ENCODE assay signal across 21 mouse cellular contexts in genomic region chr4:137460676-137461075, GRCm38 (mm10). TPM values are rescaled to one million over a fixed set of nuclear protein-coding genes. Genes with fewer than 3 reads are reported as not detected.
DNase-seq lines count a peak whose midpoint lies in the region; ATAC-seq lines count a peak whose summit lies in the region.
"Had no signal": no experiment of that assay in that cellular context is flagged by ENCODE, and none has a peak within 500 bp of the region (broad histone marks: within the 10 kb centered on the region; RNA-seq: fewer than 3 reads in every experiment).

No protein-coding gene starts in this region.

- ATAC-seq in heart, embryonic 11.5 days (replicated peaks; ENCODE audit: insufficient number of reproducible peaks, low FRiP score, low TSS enrichment), result no peak
- ATAC-seq in kidney, embryonic 14.5 days (ENCODE audit: low FRiP score, low TSS enrichment), result no peak
- ATAC-seq in embryonic facial prominence, embryonic 14.5 days (ENCODE audit: low read depth), result no peak
- ATAC-seq: activated CD4-positive, CD25-positive, alpha-beta regulatory T cell, adult 4 months; forebrain, embryonic 15.5 days had no signal

- no peak overlapping the region for H3K9ac ChIP-seq in heart, embryonic 11.5 days (ENCODE audit: low read depth, low read length)
- no peak overlapping the region for H3K9ac ChIP-seq in kidney, embryonic 14.5 days (ENCODE audit: low read depth, low read length)
- no peak overlapping the region for H3K9ac ChIP-seq in embryonic facial prominence, embryonic 14.5 days (ENCODE audit: low read depth, low read length)
- H3K9ac ChIP-seq: forebrain, embryonic 15.5 days; neural tube, embryonic 13.5 days had no signal

- WGBS in heart, embryonic 11.5 days (ENCODE audit: insufficient replicate concordance), result 63% methylated on average over 14 of the region's 14 CpGs
- 70% methylated on average over 14 of the region's 14 CpGs for WGBS in kidney, embryonic 14.5 days
- WGBS in embryonic facial prominence, embryonic 14.5 days, result 62% methylated on average over 14 of the region's 14 CpGs

- intact Hi-C loops in heart, postnatal 10 days (cut with DNase I), result no loop called here

- no peaks in the 10 kb centered on the region for H3K27me3 ChIP-seq in heart, embryonic 11.5 days (ENCODE audit: control insufficient read depth, insufficient read depth, low read length)
- H3K27me3 ChIP-seq in kidney, embryonic 14.5 days (ENCODE audit: control insufficient read depth, insufficient read depth, low read length), result no peaks in the 10 kb centered on the region
- no peaks in the 10 kb centered on the region for H3K27me3 ChIP-seq in embryonic facial prominence, embryonic 14.5 days (replicated peaks; ENCODE audit: control insufficient read depth, insufficient read depth, low read length)
- H3K27me3 ChIP-seq: forebrain, embryonic 15.5 days; neural tube, embryonic 13.5 days had no signal

- H3K27ac ChIP-seq in heart, embryonic 11.5 days (ENCODE audit: low read depth, low read length), result peak overlapping the region; percentile 46
- peak overlapping the region; percentile 30; the same call in 1 of the 2 replicates for H3K27ac ChIP-seq in kidney, embryonic 14.5 days (ENCODE audit: low read depth, low read length)
- peak overlapping the region; percentile 22; the same call in 1 of the 2 replicates for H3K27ac ChIP-seq in embryonic facial prominence, embryonic 14.5 days (replicated peaks; ENCODE audit: low read depth, low read length)
- H3K27ac ChIP-seq: forebrain, embryonic 15.5 days; neural tube, embryonic 13.5 days had no signal

- no peaks in the 10 kb centered on the region for H3K9me3 ChIP-seq in heart, embryonic 11.5 days (replicated peaks; ENCODE audit: control insufficient read depth, low read length)
- H3K9me3 ChIP-seq in kidney, embryonic 14.5 days (ENCODE audit: control insufficient read depth, low read length), result no peaks in the 10 kb centered on the region
- no peaks in the 10 kb centered on the region for H3K9me3 ChIP-seq in embryonic facial prominence, embryonic 14.5 days (ENCODE audit: control insufficient read depth, low read length)
- H3K9me3 ChIP-seq: forebrain, embryonic 15.5 days; neural tube, embryonic 13.5 days had no signal

- no peak overlapping the region for H3K4me3 ChIP-seq in heart, embryonic 11.5 days (ENCODE audit: low read depth, low read length)
- no peak overlapping the region for H3K4me3 ChIP-seq in kidney, embryonic 14.5 days (ENCODE audit: low read length)
- no peak overlapping the region for H3K4me3 ChIP-seq in embryonic facial prominence, embryonic 14.5 days (ENCODE audit: low read depth, low read length)
- H3K4me3 ChIP-seq: forebrain, embryonic 15.5 days; neural tube, embryonic 13.5 days had no signal

- H3K36me3 ChIP-seq in heart, embryonic 11.5 days (ENCODE audit: control insufficient read depth, insufficient read depth, low read length), result no peaks in the 10 kb centered on the region
- H3K36me3 ChIP-seq in kidney, embryonic 14.5 days (ENCODE audit: control insufficient read depth, insufficient read depth, low read length), result no peaks in the 10 kb centered on the region
- H3K36me3 ChIP-seq in embryonic facial prominence, embryonic 14.5 days (ENCODE audit: control insufficient read depth, insufficient read depth, low read length), result no peaks in the 10 kb centered on the region
- H3K36me3 ChIP-seq: forebrain, embryonic 15.5 days; neural tube, embryonic 13.5 days had no signal

- H3K4me2 ChIP-seq in heart, embryonic 11.5 days, result no peak overlapping the region
- no peak overlapping the region for H3K4me2 ChIP-seq in kidney, embryonic 14.5 days (replicated peaks; ENCODE audit: low read depth, low read length)
- no peak overlapping the region for H3K4me2 ChIP-seq in embryonic facial prominence, embryonic 14.5 days (ENCODE audit: low read depth, low read length)
- H3K4me2 ChIP-seq: forebrain, embryonic 15.5 days; neural tube, embryonic 13.5 days had no signal

- no peak for DNase-seq in heart, postnatal 10 days
- DNase-seq in kidney, postnatal 4 days, result no peak
- DNase-seq in ES-CJ7 (ENCODE audit: low read depth, low spot score), result peak; percentile 55
- no peak for DNase-seq in embryonic facial prominence, embryonic 14.5 days (ENCODE audit: low spot score)
- no peak for DNase-seq in right cerebral cortex, adult 2 months (ENCODE audit: low spot score in 2 of 2)
- DNase-seq: B cell, adult 2 months; cerebellum, postnatal 36 days; gastrocnemius, postnatal 14 days; kidney, postnatal 14 days; layer of hippocampus, postnatal 36 days; retina, postnatal 1 day; thymus, postnatal 36 days had no signal

- H3K4me1 ChIP-seq in heart, embryonic 11.5 days (ENCODE audit: control insufficient read depth, insufficient read depth, low read length), result peaks cover 17% of the 10 kb centered on the region
- peaks cover 20% of the 10 kb centered on the region; the same call in 1 of the 2 replicates for H3K4me1 ChIP-seq in kidney, embryonic 14.5 days (ENCODE audit: control insufficient read depth, insufficient read depth, low read length)
- H3K4me1 ChIP-seq in embryonic facial prominence, embryonic 14.5 days (ENCODE audit: control insufficient read depth, insufficient read depth, low read length), result 0 out of 2 replicates have a peak, but pooled peaks cover 6% of the 10 kb centered on the region
- H3K4me1 ChIP-seq: forebrain, embryonic 15.5 days had no signal

RNA-seq across cellular contexts. Expression of gene 1700013G24Rik, which starts 7.6 kb away (rescaled TPM):
- polyA plus RNA-seq in heart, embryonic 11.5 days (2014; fragmentation: Nextera tagmentation; extraction: Ambion mirVana), result not detected in 2 replicates
- not detected for total RNA-seq in heart, postnatal 10 days (2021)
- polyA plus RNA-seq in kidney, embryonic 14.5 days (2014; fragmentation: Nextera tagmentation; extraction: Ambion mirVana), result not detected in 2 replicates
- polyA plus RNA-seq in embryonic facial prominence, embryonic 14.5 days (2014; fragmentation: Nextera tagmentation; extraction: Ambion mirVana), result 0.17 and 0.46 TPM in 2 replicates
- total RNA-seq: adrenal gland, postnatal 4 days; gastrocnemius, postnatal 14 days; layer of hippocampus, postnatal 36 days had no signal
- polyA plus RNA-seq: activated CD4-positive, CD25-positive, alpha-beta regulatory T cell, adult 4 months; forebrain, embryonic 15.5 days; limb, embryonic 11.5 days; liver, embryonic 16.5 days; neural tube, embryonic 13.5 days; stomach, embryonic 16.5 days had no signal

RNA-seq across cellular contexts. Expression of gene Hspg2, which starts 7.9 kb away (rescaled TPM):
- polyA plus RNA-seq in heart, embryonic 11.5 days (2014; fragmentation: Nextera tagmentation; extraction: Ambion mirVana), result 55.5 and 56.4 TPM in 2 replicates
- 100 to 1,000 TPM; 524 to 560 TPM for total RNA-seq in heart, postnatal 10 days (2021)
- polyA plus RNA-seq in kidney, embryonic 14.5 days (2014; fragmentation: Nextera tagmentation; extraction: Ambion mirVana), result 39.6 and 56.2 TPM in 2 replicates
- polyA plus RNA-seq in embryonic facial prominence, embryonic 14.5 days (2014; fragmentation: Nextera tagmentation; extraction: Ambion mirVana), result 64.8 and 67.2 TPM in 2 replicates
- polyA plus RNA-seq: activated CD4-positive, CD25-positive, alpha-beta regulatory T cell, adult 4 months had no signal

RNA-seq across cellular contexts. Expression of gene Cela3b, which starts 30.3 kb away (rescaled TPM):
- not detected in 2 replicates for polyA plus RNA-seq in heart, embryonic 11.5 days (2014; fragmentation: Nextera tagmentation; extraction: Ambion mirVana)
- not detected for total RNA-seq in heart, postnatal 10 days (2021)
- polyA plus RNA-seq in kidney, embryonic 14.5 days (2014; fragmentation: Nextera tagmentation; extraction: Ambion mirVana), result not detected in 2 replicates
- 0.30 and 0.56 TPM in 2 replicates for polyA plus RNA-seq in embryonic facial prominence, embryonic 14.5 days (2014; fragmentation: Nextera tagmentation; extraction: Ambion mirVana)
- total RNA-seq: gastrocnemius, postnatal 14 days; layer of hippocampus, postnatal 36 days had no signal
- polyA plus RNA-seq: activated CD4-positive, CD25-positive, alpha-beta regulatory T cell, adult 4 months; forebrain, embryonic 15.5 days; limb, embryonic 11.5 days; neural tube, embryonic 13.5 days had no signal

RNA-seq across cellular contexts. Expression of gene Cela3a, which starts 51.1 kb away (rescaled TPM):
- not detected in 2 replicates for polyA plus RNA-seq in heart, embryonic 11.5 days (2014; fragmentation: Nextera tagmentation; extraction: Ambion mirVana)
- total RNA-seq in heart, postnatal 10 days (2021), result not detected
- not detected in 2 replicates for polyA plus RNA-seq in kidney, embryonic 14.5 days (2014; fragmentation: Nextera tagmentation; extraction: Ambion mirVana)
- polyA plus RNA-seq in embryonic facial prominence, embryonic 14.5 days (2014; fragmentation: Nextera tagmentation; extraction: Ambion mirVana), result not detected in 2 replicates
- total RNA-seq: gastrocnemius, postnatal 14 days; layer of hippocampus, postnatal 36 days had no signal
- polyA plus RNA-seq: activated CD4-positive, CD25-positive, alpha-beta regulatory T cell, adult 4 months; forebrain, embryonic 15.5 days; limb, embryonic 11.5 days; liver, embryonic 16.5 days; neural tube, embryonic 13.5 days had no signal
